Mouse (Mus musculus) liver, adult 2 months (tissue): ENCODE measurements around the gene Creb1.

Experiments used
- CTCF ChIP-seq: fragments of 200-500 bp; IDR thresholded peaks from 2 replicates; pipeline ENCODE4 v1.5.1; 2011; ENCODE audit warnings: low read depth, low read length, control low read depth
- POLR2A ChIP-seq: fragments of 200-500 bp; IDR thresholded peaks from 2 replicates; pipeline ENCODE4 v1.6.1; 2011; ENCODE audit warnings: low read length, control low read depth; ENCODE audit not compliant: insufficient read depth; ENCODE audit errors: extremely low read depth

- TF ChIP-seq CTCF (no peak), POLR2A (no peak)
Measured at GRCm38 (mm10) chr1:64560105-64560504, 27.7 kb downstream of the Creb1 start.
